Mouse (Mus musculus) hindbrain, postnatal 0 days (tissue): ENCODE results near the gene Spem2. TPM values are rescaled to one million over a fixed set of nuclear protein-coding genes. Genes with fewer than 3 reads are reported as not detected.
"Not testable (repeated sequence)": the region's sequence is repeated elsewhere in the genome, so short reads cannot be mapped to it uniquely, and the experiment has no call there.

Source experiments
- ATAC-seq: fragments of 200-750 bp; cut with Nextera tagmentation; 2 replicates; pipeline ENCODE4 v1.8.0; 2017; ENCODE audit warnings: mild to moderate bottlenecking, moderate TSS enrichment, moderate library complexity
- DNase-seq: peaks from one replicate; pipeline ENCODE4 v3.0.0-alpha.2; 2015; ENCODE audit warnings: low spot score
- H3K27ac ChIP-seq: fragments of 300-500 bp; sonication (generic); 2 replicates; pipeline ENCODE4 v1.5.1; 2014; ENCODE audit warnings: mild to moderate bottlenecking
- H3K27me3 ChIP-seq: fragments of 300-500 bp; sonication (generic); 2 replicates; pipeline ENCODE4 v1.6.1; 2014; ENCODE audit warnings: low read length, mixed read lengths; ENCODE audit not compliant: insufficient read depth
- H3K36me3 ChIP-seq: fragments of 300-500 bp; sonication (generic); 2 replicates; pipeline ENCODE4 v1.6.1; 2014; ENCODE audit warnings: low read length, mixed read lengths; ENCODE audit not compliant: insufficient read depth
- H3K4me1 ChIP-seq: fragments of 300-500 bp; sonication (generic); 2 replicates; pipeline ENCODE4 v1.6.1; 2014; ENCODE audit warnings: antibody characterized with exemption, low read length, mixed read lengths; ENCODE audit not compliant: insufficient read depth
- H3K4me2 ChIP-seq: fragments of 300-500 bp; sonication (generic); 2 replicates; pipeline ENCODE4 v1.6.1; 2014; ENCODE audit warnings: low read depth, mild to moderate bottlenecking, low read length, moderate library complexity, mixed read lengths
- H3K4me3 ChIP-seq: fragments of 300-500 bp; sonication (generic); 2 replicates; pipeline ENCODE4 v1.5.1; 2014; ENCODE audit warnings: low read length
- H3K9ac ChIP-seq: fragments of 300-500 bp; sonication (generic); replicated peaks from 2 replicates; pipeline ENCODE4 v1.6.1; 2014; ENCODE audit warnings: mild to moderate bottlenecking, low read length, moderate library complexity, mixed read lengths
- H3K9me3 ChIP-seq: fragments of 300-500 bp; sonication (generic); 2 replicates; pipeline ENCODE4 v1.6.1; 2016; ENCODE audit warnings: low read length, mixed read lengths
- CTCF ChIP-seq: IDR thresholded peaks from 2 replicates; pipeline ENCODE4 v1.5.1; 2016; ENCODE audit warnings: antibody characterized with exemption, control low read depth, low read depth
- WGBS: fragments of 180-500 bp; shearing (Covaris S2); extraction: QIAGEN DNeasy Blood & Tissue Kit; methylation state at CpG from one replicate; pipeline ENCODE4 v1.1.7; 2014; 5-methylcytosine and 5-hydroxymethylcytosine counted together
- polyA plus RNA-seq: library from polyadenylated mRNA; unstranded; fragments of >200 nt; fragmentation: Nextera tagmentation; extraction: Ambion mirVana; gene quantifications from 2 replicates; pipeline ENCODE4 v1.2.1, GENCODE M21; 2015
- total RNA-seq: library from RNA; depleted of rRNA; stranded (reverse); fragments of >200 nt; gene quantifications from 2 replicates; pipeline ENCODE4 v1.2.3, GENCODE M21; 2014; rRNA removed

Gene Spem2
- total RNA-seq: not detected in 2 replicates
- polyA plus RNA-seq: not detected in 2 replicates

DNA sequence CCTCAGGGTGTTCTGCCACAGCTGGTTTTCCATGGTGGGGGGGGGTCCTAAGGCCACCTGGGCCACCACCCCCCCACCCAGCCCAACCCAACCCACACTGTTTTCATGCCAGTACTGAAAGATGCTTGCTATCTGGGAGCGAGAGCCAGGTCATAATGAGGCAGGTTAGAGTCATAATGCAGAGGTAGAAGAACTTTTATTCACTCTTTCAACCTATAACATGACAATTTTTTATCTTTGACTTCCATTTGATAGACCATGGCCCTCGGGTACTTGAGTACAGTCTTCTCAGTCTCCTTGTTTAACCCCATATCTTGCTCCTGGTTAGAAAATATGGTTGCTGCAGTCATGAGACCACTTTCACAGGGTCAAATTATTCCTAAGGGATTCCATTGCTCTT is at the start of gene Spem2:
Gene Spem2 (minus strand): TSS at position 101 of the 400 bp plus-strand sequence.
- no peaks in the 10 kb centered on the region for H3K9me3 ChIP-seq
- DNase-seq (no peak), ATAC-seq (no peak)
- no peaks in the 10 kb centered on the region for H3K27me3 ChIP-seq
- no peaks in the 10 kb centered on the region for H3K36me3 ChIP-seq
- no peak within 1 kb of the TSS for H3K9ac ChIP-seq
- no peaks in the 10 kb centered on the region for H3K4me1 ChIP-seq
- no peak within 1 kb of the TSS for H3K27ac ChIP-seq
- TF ChIP-seq CTCF: no peak
- H3K4me3 ChIP-seq: no peak within 1 kb of the TSS
- 81% methylated on average over 2 of the region's 2 CpGs for WGBS
- H3K4me2 ChIP-seq: no peak within 1 kb of the TSS

DNA sequence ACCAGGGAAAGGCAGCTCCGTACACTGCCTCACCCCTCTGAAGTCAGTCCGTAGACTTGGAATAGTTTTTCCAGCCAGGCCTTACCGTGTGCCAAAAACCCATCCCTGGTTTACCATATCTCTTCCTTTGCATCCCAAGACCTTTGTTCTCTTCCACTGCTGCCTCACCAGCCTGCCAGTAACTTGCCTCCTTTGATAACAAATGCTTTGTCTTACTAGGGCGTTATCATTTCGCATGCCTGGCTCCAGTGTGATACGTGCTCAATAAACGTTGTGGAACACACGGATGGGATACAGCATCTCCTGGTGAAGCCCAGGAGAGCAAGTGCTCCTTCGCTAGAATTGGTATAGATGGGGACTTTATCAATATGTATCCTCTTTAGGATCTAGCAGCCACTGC is 49.1 kb upstream of the Spem2 start:
- no peak overlapping the region for H3K27ac ChIP-seq
- H3K4me2 ChIP-seq: no peak overlapping the region
- no peaks in the 10 kb centered on the region for H3K4me1 ChIP-seq
- no peaks in the 10 kb centered on the region for H3K9me3 ChIP-seq
- no peaks in the 10 kb centered on the region for H3K36me3 ChIP-seq
- no peak overlapping the region for H3K4me3 ChIP-seq
- H3K27me3 ChIP-seq: no peaks in the 10 kb centered on the region
- no peak for ATAC-seq
- no peak overlapping the region for H3K9ac ChIP-seq
- no peak for TF ChIP-seq CTCF
- WGBS: 65% methylated on average over 9 of the region's 9 CpGs
- DNase-seq: no peak

DNA sequence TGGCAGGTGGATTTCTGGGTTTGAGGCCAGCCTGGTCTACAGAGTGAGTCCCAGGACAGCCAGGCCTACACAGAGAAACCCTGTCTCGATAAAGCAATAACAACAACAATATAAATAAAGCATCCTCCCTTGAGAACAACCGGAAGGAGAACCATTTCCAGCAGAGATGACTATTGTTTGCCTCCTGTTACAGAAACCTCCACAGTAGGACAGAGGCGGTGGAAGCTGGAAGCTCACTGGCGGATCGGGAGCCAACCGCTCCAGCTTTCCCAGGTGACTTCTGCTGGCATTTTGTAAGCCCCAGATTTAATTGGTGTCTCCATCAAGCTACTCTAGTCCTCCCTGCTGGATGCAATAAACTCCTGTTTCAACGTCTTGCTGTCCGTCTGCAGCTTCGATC is 47.3 kb upstream of the Spem2 start:
- 65% methylated on average over 9 of the region's 9 CpGs for WGBS
- H3K4me1 ChIP-seq: no peaks in the 10 kb centered on the region
- ATAC-seq (no peak), DNase-seq (no peak)
- no peak overlapping the region for H3K4me2 ChIP-seq
- H3K27me3 ChIP-seq: no peaks in the 10 kb centered on the region
- H3K27ac ChIP-seq: no peak overlapping the region
- no peak overlapping the region for H3K9ac ChIP-seq
- no peak for TF ChIP-seq CTCF
- H3K36me3 ChIP-seq: no peaks in the 10 kb centered on the region
- H3K4me3 ChIP-seq: no peak overlapping the region
- no peaks in the 10 kb centered on the region for H3K9me3 ChIP-seq

DNA sequence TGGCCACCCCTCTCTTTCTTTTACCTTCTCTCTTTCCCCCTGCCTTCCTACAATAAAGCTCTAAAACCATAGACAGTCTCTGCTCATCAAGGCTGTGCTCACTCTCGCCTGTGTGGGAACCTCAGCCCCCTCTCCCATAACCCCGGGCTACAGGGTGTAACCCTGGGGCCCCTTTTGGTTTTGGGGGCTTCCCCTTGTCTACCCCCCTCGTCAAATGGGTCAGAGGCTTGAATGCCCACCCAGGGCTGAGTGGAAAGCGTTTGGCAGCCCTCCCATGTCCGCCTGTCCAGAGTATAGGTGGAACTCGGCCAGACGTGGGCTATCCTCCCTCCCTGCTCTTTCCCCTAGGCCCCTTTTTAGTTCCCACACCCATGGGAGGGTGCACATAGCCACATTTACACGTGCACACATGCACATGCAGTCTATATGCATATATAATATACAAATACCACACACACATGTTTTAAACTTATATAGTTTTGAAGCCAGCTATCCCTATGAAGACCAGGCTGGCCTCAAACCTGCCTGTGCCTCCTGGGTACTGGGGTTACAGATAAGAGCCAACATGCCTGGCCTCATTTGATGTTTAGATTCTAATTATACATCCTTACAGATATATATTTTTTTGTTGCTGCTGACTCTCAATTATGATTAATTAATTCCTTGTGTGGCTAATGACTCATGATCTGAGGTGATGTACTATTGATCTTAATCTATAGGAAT is 46.0 kb upstream of the Spem2 start:
- no peaks in the 10 kb centered on the region for H3K9me3 ChIP-seq

DNA sequence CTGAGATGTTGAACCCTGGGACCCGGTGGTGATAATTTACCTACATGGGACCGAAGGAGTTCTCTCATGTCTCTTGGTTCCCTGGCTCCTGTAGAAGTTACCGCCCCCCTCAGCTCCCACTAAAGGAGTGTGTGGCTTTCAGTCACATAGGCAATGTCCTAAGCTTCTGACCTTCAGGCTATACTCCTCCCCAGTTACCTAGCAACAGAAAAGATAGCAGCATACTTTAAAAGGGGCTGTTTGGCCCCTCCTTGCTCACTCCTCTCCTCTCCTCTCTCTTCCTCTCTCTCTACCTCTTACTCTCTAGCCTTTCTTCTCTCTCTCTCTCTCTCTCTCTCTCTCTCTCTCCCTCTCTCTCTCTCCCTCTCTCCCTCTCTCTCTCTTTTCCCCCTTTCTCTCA is 45.5 kb upstream of the Spem2 start:
- H3K9ac ChIP-seq, H3K27ac ChIP-seq, H3K4me3 ChIP-seq, H3K4me2 ChIP-seq, H3K9me3 ChIP-seq, H3K36me3 ChIP-seq, H3K27me3 ChIP-seq, DNase-seq, H3K4me1 ChIP-seq, ATAC-seq: not testable (repeated sequence)
- 78% methylated on average over 3 of the region's 3 CpGs for WGBS

More for the DNA sequence above, 46.0 kb upstream of the Spem2 start:
- ATAC-seq: no peak
- Histone ChIP-seq H3K4me2 (no peak overlapping the region), H3K36me3 (no peaks in the 10 kb centered on the region), H3K4me1 (no peaks in the 10 kb centered on the region), H3K27me3 (0 out of 2 replicates have a peak, but pooled peaks cover under 1% of the 10 kb centered on the region), H3K4me3 (no peak overlapping the region), H3K9ac (no peak overlapping the region), H3K27ac (no peak overlapping the region)
- 44% methylated on average over 8 of the region's 8 CpGs for WGBS
- no peak for TF ChIP-seq CTCF
- DNase-seq: no peak

DNA sequence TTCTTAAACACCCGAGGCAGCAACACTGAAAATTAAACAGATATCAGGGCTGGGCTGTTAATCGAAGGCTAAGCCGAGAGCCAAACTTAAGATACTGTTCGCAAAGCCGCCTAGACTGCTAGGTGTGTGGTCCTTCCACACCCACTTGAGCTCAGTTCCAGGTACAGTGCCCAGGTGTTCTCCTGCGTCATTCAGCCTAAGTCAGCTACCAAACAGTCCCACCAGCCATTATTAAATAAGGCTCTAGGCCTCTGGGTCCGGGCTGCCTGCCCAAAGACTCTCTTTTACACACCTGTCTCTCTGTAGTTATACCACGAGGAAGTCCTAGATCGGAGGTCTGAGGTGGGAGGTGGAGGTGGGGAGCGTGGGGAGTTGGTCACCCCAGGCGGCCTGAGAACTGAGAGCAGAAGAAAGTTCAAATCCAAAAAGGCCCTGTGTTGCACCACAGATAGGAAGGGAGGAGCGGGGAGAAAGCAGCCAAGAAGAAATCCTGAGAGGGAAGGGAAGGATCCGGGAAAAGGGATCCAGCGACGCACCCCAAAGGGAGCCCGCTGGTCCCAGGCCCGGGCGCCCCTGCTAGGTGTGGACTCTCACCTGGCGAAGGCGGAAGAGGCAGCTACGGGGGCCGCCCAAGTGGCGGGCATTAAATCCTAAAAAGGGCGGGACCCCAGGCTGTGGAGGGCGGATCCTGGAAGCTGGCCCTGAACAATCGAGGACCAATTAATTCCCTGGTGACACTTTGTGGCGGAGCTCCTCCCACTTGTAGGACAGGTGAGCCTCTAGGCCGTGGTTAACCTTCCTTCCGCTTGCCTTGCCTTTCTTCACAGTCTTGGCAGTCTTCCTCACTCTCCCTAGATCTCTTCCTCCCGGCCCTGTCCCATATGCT is 40.1 kb upstream of the Spem2 start, which contains the start of gene Tnk1:
Gene Tnk1 (minus strand): TSS at position 618 of the 886 bp plus-strand sequence.
- Histone ChIP-seq H3K4me1 (no peaks in the 10 kb centered on the region), H3K27me3 (0 out of 2 replicates have a peak, but pooled peaks cover 8% of the 10 kb centered on the region), H3K9me3 (no peaks in the 10 kb centered on the region), H3K4me3 (no peak within 1 kb of the TSS), H3K36me3 (no peaks in the 10 kb centered on the region), H3K27ac (no peak within 1 kb of the TSS), H3K9ac (no peak within 1 kb of the TSS), H3K4me2 (no peak within 1 kb of the TSS)
- no peak for TF ChIP-seq CTCF
- WGBS: 24% methylated on average over 30 of the region's 30 CpGs
- DNase-seq (no peak), ATAC-seq (no peak)
